Mouse (Mus musculus) T-helper 17 cell (primary cell): Measurements from ENCODE around the gene Amdhd2.

ENCODE experiments used
- in situ Hi-C, 2 experiments: fragments of 300-600 bp; cut with MboI, MseI; formaldehyde crosslinking; loops; 1 replicate in 1 of 2; 2 replicates in 1 of 2; pipeline ENCODE4 v1.15.1; 2025; ENCODE audit warnings: high pct_unique_total_duplicates in 2 of 2

The Amdhd2 gene

DNA sequence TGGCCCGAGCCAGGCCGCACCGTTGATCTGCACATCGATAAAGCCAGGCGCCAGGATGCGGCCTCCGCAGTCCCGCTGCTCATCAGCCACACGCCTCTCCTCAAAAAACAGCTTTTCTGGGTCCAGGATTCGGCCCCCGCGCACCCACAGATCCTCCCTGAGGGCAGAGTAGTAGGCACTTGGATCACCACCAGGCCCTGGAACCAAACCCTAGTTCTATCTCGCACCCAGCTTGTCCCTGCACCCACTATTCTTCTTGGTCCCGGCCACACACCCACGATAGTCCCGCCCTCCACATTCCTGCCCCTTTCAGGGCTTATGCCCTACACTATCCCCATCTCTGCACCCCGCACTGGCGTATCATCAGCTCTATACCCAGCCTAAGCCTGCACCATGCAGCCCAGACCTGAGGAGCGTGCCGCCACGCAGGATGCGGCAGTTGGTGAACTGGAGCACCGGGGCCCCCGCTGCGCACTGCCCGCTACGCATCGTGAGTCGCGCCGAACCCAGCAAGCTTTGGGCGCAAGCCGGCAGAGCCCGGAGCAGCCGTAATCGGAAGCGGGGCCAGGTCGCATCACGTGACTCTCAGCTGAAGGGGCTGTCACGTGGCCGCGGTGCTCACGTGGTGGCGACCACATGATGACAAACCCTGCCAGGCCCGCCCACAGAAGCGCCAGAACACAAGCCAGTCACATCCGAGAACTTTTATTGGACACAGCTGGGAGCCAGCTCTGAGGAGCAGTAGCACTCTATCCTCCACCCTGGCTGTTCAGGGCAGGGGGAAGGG, at the start of gene Amdhd2:
Gene Amdhd2, minus strand, starts transcription at position 591 of the 787 bp plus-strand sequence.
- in situ Hi-C loops, result no loop called here

DNA sequence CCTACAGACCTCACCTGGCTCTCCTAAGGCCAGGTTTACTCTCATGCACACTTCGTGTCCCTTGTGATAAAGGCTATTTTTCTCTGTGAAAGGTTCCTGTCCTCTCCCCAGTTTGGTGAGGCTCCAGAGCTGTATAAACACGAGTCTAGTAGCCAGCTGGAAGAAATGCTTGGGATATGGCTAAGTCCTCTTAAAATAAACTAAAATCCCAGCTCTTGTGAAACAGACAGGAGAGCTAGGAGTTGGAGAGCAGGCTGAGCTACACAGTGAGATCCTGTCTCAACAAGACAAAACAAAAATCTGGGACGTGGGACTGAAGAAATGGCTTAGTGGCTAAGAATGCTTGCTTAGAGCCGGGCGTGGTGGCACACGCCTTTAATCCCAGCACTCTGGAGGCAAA, 49.6 kb upstream of the Amdhd2 start:
- in situ Hi-C loops, result no loop called here

GRCm38 (mm10) chr17:24212441-24213018, 49.0 kb upstream of the Amdhd2 start:
- in situ Hi-C loops, result no loop called here

DNA sequence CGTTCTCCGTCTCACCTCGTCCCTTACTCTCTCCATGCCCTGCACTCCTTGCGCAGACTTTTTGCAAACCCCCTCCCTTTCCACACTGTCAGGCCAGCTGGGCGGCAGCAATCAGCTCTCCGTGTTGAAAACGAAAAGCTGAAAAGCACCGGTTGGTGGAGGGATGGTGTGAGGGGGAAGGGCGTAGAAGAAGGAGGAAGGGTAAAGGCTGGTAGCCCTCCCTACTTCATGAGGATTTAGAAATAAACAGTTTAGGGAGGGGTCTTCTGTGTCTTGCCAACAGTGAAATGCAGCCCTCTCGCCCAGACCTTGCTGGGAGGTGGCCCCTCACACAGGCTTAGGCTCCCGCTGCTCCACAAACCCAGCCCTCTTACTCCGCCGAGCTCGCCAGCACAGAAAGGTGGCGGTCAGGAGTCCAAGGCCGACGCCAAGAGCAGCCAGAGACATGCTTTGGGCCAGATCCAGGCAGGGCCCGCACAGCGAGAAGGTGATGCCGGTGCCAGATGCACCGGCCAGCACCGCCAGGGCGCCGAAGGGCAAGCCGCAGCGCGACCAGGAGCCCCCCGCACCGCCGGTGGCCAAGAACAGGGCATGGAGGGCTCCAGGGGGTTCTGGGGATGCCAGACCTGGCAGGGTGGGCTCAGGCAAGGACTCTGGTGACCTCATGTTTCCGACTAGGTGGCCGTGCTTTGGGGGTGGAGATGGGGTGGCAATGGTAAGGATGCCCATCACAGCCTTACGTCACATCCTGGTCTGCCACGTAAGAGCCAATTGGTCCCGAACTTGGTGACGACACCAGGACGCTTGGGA, 48.3 kb upstream of the Amdhd2 start:
- in situ Hi-C loops, result no loop called here

DNA sequence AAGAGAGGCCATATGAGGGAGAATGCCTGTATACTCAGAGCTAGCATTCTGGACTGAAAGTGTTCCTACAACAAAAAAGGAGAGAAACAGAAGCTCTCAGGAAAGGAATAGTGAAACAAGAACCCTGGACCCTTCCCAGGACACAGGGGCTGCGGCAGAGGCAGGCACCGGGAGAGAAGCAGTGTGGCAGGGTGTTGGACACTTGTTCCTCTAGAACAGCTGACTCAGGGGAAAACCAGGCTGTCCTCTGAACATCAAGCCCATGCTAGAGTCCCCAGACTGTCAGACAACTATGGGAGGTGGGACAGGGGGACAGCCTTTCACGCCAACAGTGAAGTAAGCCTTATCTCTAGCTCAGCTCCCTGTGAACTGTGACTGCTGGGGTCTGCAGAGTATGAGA, 47.0 kb upstream of the Amdhd2 start:
- in situ Hi-C loops, result no loop called here

GRCm38 (mm10) chr17:24209916-24210240, 46.3 kb upstream of the Amdhd2 start:
- in situ Hi-C loops, result loop anchor here in 1 of 2 experiments (5.0 kb wide), 1 partner anchor 43 kb away; the partner anchor contains the start of gene Atp6v0c

GRCm38 (mm10) chr17:24209043-24209915, 45.7 kb upstream of the Amdhd2 start, which contains the start of gene Ntn3:
Gene Ntn3, minus strand, starts transcription at chr17:24209531.
- in situ Hi-C loops, result loop anchor here in 1 of 2 experiments (5.0 kb wide), 1 partner anchor 42 kb away; the partner anchor contains the start of gene Atp6v0c

- in situ Hi-C loops, result loop anchor here in 1 of 2 experiments (5.0 kb wide), 1 partner anchor 41 kb away; the partner anchor contains the start of gene Atp6v0c
Measured at GRCm38 (mm10) chr17:24208641-24209042, 45.1 kb upstream of the Amdhd2 start.

DNA sequence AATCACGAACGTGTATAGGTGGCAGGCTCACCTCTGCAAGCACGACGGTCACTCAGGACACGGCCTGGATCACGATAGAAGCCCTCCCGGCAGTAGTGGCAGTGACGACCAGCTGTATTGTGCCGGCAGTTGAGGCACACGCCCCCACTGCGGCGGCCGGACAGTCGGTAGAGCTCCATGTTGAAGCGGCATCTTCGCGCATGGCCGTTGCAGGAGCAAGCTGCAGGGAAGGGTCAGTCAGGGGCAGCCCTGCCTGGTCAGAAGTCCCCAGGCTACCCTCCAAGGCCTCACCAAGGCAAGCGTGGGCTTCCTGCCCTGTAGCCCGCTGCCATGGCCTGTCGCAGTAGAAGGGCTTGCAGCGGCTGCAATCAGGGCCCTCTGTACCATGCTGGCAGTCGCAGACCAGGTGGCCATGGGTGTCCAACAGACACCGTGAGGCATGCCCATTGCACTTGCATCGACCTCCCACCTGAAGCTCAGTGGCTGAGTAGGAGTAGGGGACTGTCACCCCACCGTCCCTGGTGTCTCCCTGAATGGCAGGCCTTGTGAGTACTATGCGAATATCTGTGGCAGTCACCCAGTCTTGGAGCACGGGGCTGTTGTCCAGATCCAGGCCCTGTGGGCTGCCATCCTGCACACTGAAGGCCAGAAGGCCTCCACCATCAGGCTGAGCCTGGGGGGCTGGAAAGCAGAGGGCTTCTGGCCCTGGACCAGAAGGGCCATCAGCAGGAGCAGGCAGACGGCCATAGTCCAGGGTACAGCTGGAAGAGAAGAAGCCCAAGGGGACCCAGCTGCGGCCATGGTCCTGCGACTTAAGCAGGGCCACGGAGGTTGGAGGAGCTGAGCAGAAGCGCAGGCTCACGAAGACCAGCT, 44.4 kb upstream of the Amdhd2 start:
- in situ Hi-C loops, result loop anchor here in 1 of 2 experiments (5.0 kb wide), 1 partner anchor 41 kb away; the partner anchor contains the start of gene Atp6v0c

- in situ Hi-C loops, result loop anchor here in 1 of 2 experiments (5.0 kb wide), 1 partner anchor 39 kb away; the partner anchor contains the start of gene Atp6v0c
Measured at GRCm38 (mm10) chr17:24206451-24207351, 43.1 kb upstream of the Amdhd2 start.

GRCm38 (mm10) chr17:24205908-24206361, 42.4 kb upstream of the Amdhd2 start:
- in situ Hi-C loops, result loop anchor here in 1 of 2 experiments (5.0 kb wide), 1 partner anchor 39 kb away; the partner anchor contains the start of gene Atp6v0c

GRCm38 (mm10) chr17:24205284-24205888, 41.8 kb upstream of the Amdhd2 start, which contains the start of gene Tbc1d24:
Gene Tbc1d24, minus strand, starts transcription at chr17:24205562.
- in situ Hi-C loops, result loop anchor here in 1 of 2 experiments (5.0 kb wide), 1 partner anchor 38 kb away; the partner anchor contains the start of gene Atp6v0c

- in situ Hi-C loops, result loop anchor here in 1 of 2 experiments (5.0 kb wide), 1 partner anchor 38 kb away; the partner anchor contains the start of gene Atp6v0c
Measured at GRCm38 (mm10) chr17:24204846-24205245, 41.3 kb upstream of the Amdhd2 start.

DNA sequence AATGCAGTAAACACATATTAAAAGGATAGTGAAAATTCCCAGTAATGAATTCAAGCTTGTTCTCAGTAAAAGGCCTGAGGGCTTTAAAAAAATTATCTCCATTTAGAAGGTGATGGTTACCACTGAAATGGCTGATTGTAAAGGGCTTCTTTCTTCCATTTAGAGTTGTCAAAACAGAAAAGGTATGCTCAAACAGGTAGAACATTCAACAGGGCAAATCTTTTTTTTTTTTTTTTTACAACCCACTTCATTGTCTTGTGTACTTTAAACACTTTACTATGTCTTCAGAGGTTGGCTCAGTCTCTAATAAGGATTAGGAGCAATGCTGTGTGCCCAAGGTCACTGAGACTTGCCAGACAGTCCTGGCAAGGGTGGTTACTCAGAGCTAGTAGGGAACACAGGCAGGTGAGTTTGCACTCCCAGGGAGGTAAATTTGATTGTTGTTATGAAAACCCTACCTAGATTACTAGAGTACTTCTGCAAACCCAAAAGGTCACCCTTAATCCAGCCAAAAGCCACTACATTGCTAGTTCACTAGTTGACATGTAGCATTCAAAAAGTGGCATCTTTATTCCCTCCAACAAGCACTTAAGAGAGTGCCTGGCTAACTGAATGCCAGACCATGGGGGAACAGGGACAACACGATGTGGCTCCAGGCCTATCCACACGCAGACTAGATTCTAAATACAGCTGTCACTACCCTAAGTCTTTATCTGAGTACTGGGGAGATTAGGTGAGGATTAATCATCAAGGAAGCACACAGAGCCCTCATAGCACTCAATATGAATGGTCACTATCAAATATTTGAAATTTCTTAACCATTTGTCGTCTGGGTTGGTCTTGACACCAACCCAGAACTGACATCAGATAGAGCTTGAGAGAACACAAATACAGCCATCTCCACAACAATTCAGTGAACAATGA, 40.3 kb upstream of the Amdhd2 start:
- in situ Hi-C loops, result no loop called here

- in situ Hi-C loops, result no loop called here
Measured at GRCm38 (mm10) chr17:24203068-24203467, 39.5 kb upstream of the Amdhd2 start.

GRCm38 (mm10) chr17:24201092-24201491, 37.5 kb upstream of the Amdhd2 start:
- in situ Hi-C loops, result no loop called here

DNA sequence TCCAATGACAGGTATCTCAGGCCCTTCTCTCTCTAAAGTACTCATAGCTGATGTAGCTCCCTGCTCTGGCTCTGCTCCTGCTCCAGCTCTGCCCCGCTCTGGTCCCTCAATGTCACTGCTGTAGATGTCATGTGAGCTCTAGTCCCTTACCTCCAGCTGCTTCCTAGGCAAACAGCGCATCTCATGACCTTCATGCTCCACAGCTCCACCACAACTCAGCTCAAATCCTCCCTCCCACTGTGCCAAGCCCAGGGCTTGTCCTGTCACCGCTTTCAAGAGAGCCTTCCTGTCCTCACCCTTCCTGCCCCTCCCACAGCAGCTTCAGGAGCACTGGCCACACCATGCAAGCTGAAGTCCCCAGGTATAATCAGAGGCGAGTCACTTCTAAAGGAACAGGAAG, 36.2 kb upstream of the Amdhd2 start:
- in situ Hi-C loops, result no loop called here
